Mouse (Mus musculus) frontal cortex, postnatal 25 days (tissue): ENCODE results near the gene Gnl3l.

Experiments used
- DNase-seq, 2 experiments: peaks; one replicate each; pipeline ENCODE4 v3.0.0; 2022; ENCODE audit warnings: low spot score in 2 of 2

The Gnl3l gene

DNA sequence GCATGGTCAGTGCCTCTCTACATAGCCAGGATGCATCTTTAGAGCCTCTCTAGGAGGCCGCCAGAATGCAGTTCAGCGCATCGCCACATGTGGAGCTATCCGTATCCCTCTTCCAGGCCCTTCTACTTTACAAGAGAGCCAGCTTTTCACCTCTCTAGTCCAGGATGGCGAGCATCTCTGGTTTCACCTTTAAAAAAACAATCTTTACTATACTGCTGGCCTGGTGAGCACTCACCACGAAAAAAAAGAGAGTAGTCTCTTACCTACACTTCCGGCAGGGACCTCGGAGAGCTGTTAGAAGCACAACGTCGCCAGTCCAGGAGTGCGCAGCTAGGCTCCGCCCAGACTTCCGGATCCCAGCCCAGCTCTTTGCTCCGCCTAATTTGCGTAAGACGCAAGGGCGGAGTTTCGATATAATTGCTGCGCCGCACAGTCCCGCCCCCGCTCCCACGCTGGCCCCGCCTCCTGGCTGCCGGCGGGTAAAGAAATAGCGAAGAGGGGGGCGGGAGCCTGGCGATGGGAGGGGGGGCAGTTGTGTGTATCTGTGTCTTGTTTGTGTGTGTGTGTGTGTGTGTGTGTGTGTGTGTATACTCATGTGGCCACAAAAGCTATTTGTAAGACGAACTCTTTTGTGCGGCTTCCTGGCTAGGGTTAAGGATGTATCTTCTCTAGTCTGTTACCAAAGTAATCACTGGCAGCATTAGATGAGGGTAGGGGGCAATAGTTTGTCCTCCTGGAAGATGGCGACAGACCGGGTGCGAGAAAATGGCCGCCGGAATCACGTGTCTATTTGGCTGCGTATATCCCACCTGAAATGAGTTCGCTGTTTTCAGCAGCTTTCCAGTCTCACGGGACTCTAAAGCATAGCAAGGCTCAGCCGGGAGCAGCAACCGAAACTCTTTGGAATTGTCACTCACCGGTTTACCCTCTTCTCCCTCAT lies at the start of gene Gnl3l:
TSS of gene Gnl3l (minus strand) at position 385 of the 940 bp plus-strand sequence.
- DNase-seq = peak; percentile 62 to 72

DNA sequence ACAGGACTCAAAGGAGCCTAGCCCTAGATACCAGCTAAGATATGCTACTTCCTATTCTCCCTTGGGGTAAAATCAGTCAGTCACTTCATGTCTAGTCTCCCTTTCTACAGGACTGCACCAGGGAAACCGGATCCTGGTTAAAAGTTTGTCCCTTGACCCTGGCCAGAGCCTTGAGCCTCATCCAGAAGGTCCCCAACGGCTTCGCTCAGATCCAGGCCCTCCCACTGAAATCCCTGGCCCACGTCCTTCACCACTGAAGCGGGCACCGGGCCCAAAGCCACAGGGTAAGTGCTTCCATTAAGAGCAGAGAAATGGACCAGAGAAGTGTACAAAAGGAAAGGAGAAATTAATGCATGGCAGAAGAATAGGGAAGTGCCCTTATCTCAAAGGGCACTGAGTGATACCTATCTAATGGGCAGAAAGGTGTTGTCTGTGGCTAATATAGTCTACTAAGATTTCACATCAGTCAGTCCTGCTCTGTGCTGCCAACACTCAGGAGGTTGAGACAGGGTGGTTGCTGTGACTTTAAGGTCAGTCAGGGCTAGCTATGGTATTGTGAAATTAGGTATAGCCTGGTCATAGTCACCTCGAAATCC lies 49.0 kb upstream of the Gnl3l start:
- no peak for DNase-seq

DNA sequence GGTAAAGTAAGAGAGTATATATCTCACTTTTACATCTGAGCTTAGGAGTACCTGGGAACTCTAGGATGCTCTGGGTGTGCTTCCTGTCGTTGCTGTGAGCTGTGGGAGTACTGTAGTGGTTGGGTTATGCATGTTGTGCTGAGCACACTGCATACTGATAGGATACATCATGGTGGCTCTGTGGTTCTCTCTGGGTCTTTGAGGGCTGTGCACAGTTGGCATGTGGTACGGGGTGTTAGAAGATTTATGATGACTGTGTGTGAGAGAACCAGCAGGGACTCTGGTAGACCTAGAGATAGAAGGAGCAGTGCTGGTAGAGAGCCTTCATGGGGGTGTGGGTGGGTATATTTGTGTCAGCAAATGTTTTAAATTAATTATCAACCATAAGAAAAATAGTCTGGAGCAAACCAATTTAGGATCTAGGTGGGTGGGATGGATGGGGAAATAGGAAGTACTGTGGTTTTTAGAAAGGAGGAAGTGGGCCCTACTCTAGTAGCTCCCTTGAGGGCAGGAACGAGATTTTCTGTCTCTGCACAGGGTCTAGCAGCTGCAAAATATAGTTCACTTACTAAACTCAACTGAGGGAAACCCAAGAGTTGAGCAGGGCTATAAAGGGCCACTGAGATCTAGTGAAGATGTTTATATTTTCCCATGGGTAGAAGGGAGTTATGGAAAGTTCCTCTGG lies 44.6 kb upstream of the Gnl3l start:
- DNase-seq = no peak

DNA sequence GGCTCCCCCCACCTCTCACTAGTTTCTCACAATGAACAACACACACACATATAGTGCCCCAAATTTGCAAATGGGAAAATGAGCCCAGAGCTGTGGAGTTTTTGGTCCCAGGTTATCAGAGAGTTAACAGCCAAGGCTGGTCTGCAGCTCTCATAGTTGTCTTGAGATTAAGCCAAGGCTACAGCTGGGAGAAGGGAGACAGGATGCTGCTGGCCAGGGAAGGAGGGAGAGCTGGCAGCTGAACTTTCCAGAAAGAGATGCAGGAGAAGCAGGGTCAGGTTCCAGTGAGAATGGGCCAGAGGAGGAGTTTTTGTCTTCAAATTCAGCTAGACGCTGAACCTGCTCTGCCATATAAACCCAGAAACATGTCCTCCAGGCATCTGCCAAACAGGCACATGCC lies 42.2 kb upstream of the Gnl3l start:
- DNase-seq = no peak

DNA sequence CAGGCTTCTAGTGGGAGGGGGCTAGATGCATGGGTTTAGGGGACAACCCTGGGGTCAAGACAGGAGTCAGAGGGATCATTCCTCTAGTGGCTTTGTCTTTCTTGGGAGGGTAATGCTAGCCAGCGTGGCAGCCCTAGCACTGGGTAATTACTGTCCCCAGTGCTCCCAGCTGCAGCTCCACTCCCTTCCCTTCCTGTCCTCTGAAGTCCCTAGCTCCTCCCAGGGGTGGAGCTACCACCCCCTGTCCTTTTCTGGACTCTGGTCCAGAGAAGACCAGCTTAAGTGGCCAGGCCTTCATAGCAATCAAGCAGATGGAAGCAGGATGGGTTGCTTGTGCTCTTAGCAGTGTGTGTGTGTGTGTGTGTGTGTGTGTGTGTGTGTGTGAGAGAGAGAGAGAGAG lies 38.4 kb upstream of the Gnl3l start:
- no peak for DNase-seq

DNA sequence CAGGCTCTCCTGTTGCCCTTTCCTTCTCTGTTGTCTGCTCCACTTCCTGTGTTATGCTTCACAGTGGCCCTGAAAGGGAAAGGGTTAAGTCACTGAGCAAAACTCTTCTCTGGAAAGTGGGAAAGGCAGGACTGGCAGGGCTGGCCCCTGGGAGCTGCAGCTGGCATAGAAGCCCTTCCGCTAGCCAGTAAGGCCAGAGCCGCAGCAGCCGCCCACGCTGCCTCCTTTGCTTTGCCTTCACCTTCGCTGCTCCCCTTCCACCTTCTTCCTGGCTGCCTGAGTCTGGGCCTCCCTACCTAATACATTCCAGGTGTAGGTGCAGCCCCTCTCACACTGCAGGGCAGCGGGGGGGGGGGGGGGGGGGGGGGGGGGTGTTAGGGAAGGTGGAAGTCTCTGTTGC lies 37.4 kb upstream of the Gnl3l start:
- DNase-seq = no peak

DNA sequence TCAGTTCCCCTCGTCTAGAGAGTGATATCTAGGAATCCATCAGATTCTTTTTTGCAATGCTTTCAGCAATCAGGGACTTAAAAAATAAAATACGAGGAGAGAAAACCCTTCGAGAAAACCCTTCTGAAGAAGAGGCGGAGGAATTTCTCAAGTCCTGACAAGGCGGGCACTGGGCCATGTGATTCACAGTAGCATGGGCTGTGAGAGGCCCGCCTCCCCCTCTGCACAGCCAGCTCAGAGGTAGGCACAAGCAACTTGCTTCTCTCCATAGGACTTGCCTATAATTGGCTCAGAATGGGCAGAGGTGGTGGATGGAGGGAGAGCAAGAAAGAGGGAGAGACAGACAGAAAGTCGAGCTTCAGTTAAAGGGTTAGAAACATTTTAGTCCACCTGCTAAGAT lies 33.2 kb upstream of the Gnl3l start:
- DNase-seq = peak; percentile 14 to 30

DNA sequence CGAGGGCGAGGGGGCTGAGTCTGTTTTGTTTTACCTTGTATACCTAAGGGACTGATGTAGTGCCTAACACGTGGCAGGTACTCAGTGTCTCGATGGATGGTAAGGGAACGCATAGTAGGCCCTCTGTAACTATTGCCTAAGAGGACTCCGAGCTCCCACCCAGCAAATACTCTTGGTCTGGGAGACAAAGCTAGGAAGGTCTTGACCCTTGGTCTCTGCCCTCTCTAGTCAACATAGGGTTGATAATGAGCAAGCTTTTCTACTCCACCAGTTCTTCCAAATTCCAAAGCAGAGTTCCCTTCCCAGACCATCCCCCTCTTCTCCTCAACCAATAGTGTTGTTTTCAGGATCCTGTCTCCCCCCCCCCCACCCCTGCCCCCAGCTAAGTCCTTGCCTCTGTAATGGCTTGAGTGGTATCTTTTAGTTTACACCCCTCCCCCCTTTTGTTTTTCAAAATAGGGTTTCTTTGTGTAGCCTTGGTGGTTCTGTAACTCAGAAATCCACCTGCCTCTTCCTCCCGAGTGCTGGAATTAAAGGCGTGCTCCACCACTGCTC lies 32.6 kb upstream of the Gnl3l start:
- no peak for DNase-seq

DNA sequence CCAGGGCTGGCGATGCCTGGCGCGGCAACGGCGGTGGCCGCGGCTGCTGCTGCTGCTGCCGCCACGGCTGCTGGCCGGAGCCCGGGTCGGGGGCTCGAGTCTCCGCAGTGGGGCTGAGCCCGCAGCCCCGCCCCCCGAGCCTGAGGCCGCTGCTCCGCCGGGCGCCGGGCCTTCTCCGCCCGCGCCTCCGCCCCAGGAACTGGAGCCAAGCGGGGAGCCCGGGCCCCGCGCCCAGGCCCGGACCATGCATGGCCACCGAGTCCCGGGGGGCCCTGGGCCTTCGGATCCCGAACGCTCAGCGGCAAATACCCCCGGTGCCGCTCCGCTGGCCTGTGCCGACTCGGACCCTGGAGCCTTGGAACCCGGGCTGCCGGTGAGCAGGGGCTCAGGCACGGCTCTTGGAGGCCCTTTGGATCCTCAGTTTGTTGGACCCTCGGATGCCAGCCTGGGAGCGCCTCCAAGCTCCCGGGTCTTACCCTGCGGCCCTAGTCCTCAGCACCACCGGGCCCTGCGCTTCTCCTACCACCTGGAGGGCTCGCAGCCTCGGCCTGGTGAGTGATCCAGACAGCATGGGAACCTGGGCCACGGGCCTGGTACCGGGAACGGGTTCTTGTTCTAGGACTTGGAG lies 30.4 kb upstream of the Gnl3l start:
- DNase-seq = peak in 1 of 2 experiments; percentile 6

DNA sequence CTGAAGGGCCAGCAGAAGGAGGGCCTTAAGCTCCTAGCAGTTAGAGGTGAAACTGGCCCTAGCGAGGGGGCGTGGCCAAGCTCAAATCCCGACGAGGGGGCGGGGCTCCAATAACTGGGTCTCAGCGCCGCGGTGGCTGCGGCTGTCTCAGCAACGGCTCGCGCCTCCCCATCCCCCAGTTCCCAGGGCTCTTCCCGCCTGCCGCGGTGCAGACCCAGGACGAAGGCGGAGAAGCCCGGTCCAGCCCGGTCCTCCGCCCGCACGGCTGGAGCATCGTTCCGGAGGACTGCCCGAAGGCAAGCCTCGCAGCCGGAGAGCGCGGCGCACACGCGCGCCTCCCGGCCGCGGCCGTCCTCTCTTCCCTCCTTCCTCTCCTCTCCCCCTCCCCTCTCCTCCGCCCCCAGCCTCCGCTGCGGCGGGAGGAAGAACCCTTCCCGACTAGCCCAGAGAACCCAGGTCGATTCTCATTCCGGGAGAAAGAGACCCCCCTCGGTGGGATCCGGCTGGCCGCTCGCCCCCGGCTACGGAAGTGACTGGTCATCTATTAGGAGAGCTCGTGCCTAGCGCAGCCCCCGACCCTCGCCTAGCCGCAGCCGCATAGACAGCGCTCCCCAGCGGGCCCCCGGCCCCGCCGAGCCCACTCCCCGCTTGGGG lies 29.8 kb upstream of the Gnl3l start:
- DNase-seq = peak; percentile 57

DNA sequence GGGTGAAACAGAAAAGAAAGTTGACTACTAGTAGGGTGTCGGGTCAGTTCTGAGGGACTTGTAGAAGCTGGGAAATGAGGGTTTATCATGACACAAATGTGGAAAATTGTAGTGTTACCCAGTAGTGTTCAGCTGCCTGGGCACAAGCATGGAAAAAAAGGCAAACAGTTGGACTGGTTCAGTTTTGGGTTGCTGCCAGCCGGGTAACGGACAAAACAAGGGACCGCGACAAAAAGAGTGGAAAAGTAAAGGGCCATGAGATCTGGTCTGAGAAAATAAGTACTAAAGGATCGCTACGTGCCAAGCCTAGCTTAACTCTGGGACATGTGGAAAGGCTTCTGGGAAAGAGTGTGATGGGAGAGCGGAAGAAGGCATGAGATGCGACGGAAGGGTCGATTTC lies 29.2 kb upstream of the Gnl3l start:
- DNase-seq = no peak

DNA sequence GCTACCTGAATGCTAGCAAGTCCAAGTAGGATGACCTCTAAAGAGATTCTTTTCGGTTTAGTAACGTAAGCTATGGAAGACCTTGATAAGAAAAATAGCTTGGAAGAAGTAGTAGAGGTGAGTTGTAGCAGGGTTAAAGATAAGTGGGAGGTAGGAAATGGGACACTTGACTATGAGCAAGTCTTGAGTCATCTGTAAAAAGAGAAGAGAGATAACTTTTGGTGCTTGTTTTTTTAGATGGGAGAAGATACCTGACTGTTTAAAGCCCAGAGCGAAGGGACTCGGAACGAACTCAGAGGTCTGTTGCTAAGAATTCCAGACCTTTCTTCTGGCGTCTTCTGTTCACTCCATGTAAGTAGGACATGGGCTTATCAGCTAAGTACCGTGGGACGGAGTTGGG lies 28.7 kb upstream of the Gnl3l start, which contains the start of gene Fgd1:
TSS of gene Fgd1 (plus strand) at position 301 of the 400 bp plus-strand sequence.
- no peak for DNase-seq

DNA sequence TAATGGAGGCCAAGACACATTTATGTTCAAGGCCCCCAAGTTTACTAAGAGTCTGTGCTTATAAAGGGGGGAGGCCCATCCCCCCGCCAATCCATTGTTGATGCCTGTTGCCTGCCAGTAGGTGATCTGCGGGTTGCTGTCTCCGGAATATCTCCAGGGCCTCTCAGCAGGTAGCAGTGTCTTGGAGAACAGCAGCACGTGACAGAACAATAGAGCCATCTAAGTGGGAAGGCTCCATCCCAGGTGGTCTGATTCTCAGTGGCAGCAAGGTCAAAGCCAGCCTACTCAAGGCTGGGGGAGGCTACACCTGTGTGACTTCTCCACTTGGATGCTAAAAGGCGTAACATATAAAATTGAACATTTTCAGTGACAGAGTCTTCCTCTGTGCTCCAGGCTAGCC lies 24.1 kb upstream of the Gnl3l start:
- DNase-seq = no peak

DNA sequence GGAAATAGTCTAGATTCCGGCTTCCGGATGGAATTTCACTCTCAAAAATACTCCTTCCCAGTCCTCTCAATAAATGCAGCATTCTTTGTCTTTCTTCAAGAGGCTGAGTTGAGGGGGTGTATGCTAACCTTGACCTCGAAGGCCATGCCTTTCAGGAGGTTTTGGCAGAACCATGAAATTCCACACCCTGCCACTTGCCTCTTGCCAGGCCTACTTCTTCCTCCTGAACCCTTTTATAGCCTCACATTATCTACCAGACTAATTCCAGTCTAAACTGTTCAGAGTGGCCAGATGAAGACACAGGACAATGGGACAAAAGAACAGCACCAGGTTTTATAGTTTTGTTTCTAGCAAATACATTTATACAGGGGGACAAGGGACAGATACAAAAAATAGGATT lies 14.3 kb upstream of the Gnl3l start:
- DNase-seq = no peak

DNA sequence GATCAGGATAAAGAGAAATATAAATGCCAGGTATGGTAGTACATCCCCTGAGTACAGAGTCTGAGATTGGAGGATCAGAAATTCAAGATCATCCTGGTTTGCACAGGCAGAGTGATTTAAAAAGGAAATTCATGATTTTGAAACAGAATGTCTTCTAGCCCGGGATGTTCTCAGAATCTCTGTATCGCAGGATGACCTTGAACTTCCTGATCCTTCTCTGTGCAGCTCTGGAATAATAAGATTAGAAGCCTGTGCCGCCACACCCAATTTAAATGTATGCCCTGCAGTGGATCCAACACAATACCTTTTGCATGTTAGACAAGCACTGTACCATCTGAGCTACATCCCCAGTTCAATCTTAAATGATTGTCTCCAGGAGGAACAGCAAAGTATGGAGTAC lies 1.7 kb upstream of the Gnl3l start:
- no peak for DNase-seq

DNA sequence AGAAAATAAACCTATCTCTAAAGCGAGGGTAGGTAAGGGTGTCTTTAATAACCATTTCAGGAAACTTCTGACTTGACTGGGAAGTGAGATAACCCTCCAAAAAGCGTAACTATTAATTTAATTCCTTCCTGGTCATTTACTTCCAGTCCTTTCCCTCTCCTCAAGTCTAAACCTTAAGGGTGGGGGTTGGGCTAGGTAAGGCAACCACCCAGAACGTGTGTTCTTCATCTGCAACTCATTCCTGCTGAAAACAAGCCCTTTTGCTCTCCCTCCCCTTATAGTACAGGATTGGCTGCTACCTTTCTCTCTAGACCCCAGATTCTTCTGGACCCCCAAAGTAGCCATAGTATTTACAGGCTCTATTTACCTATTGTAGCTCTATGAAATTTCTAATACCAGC lies 775 bp upstream of the Gnl3l start:
- DNase-seq = no peak

DNA sequence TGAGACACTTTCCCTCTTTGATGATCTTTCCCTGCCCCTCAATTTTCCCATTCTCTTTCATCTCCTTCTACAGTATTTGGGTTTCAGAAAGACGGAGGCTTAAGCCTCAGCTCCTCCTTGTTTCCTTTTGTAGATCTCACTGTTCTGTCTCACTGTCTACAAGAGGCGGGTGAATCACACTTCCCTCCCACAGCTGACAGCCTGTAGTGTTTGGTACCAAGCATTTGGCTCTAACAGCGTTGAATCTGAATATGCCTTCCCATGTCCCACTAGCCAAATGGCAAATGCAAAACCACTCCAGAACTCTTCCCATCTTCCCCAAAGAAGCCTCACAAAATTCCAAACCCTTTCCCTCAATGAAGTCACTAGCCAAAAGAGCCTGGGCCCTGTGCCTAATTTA lies 20.3 kb downstream of the Gnl3l start:
- peak in 1 of 2 experiments; percentile 12 for DNase-seq

DNA sequence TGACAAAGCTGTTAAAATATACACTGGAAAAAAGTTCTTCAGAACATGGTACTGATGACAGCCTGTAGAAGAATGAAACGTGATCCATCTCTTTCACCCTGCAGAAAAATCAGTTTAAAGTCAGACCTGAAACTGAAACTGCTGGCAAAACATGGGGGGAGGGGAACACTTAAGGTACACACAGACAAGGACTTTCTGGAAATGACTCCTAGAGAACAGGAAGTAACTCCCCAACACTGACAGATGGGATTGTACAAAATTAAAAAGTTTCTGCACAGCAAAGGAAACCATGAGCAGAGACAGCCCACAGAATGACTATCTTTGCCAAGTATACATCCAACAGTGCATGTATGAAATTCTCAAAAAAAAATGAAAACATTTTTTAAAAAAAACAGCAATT lies 35.5 kb downstream of the Gnl3l start:
- DNase-seq = no peak

DNA sequence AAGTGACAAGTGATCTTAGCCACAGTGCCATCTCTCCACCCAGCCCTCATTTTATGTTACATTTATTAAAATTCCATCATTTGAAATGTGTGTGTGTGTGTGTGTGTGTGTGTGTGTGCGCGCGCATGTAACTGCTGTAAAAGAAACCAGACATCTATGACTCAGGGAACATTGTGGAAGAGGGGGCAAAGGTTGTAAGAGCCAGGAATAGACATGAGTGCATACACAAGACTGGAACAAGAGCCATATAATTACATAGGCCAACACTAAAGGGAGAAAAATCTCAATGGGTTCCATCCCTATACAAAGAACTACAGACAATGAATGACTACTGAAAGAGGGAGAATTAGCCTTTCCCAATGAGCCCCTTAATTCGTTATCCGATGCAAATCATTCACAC lies 41.7 kb downstream of the Gnl3l start:
- DNase-seq = no peak

DNA sequence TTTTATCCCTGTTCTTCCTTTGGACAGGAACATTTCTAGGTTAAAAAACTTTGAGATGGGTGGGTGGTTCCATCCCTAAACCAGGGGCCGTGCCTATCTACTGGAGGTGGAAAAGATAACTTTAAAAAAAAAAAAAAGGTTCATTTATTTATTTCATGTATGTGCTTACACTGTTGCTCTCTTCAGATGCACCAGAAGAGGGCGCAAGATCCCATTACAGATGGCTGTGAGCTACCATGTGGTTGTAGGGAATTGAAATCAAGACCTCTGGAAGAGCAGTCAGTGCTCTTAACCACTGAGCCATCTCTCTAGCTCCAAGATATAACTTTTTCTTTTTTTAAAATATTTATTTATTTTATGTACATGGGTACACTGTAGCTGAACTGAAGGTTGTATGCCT lies 54.1 kb downstream of the Gnl3l start:
- no peak for DNase-seq

DNA sequence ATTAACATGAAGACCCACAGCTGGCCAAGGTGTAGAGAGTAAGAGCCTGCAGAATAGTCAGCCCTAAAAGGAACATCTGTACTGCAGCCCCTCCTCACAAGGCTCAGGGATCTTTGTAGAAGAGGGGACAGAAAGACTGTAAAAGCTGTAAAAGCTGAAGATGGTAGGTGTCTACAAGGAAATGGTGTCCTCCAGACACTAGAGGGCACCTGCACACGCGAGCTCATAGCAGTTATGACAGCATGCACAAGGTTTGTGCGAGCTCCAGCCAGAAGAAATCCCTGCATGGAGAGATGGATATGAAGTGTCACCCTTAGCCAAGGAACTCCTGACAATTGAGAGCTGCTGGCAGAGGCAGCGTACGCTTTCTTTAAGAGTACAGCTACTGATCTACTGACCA lies 56.4 kb downstream of the Gnl3l start:
- DNase-seq = no peak
